Mouse (Mus musculus): ENCODE measurements around the gene Dld. TPM values are rescaled to one million over a fixed set of nuclear protein-coding genes. Genes with fewer than 3 reads are reported as not detected.

Dld gene
- total and polyA plus RNA-seq, 3 experiments: 112 to 229 (median 131) TPM

- peaks cover 0 to 7% of the 10 kb centered on the region in 2 experiments; a peak in 2 of 4 replicates for H3K36me3 ChIP-seq (ENCODE audit: control insufficient read depth in 1 of 2, insufficient read depth in 2 of 2, low read length in 2 of 2)
- H3K27ac ChIP-seq (ENCODE audit: control insufficient read depth, low read depth, low read length): no peak overlapping the region
- no peak overlapping the region for H3K9ac ChIP-seq (ENCODE audit: control insufficient read depth, low read depth, low read length, poor library complexity, severe bottlenecking)
- 0 out of 4 replicates have a peak, but pooled peaks cover 0 to 2% of the 10 kb centered on the region in 2 experiments for H3K4me1 ChIP-seq (ENCODE audit: control insufficient read depth in 1 of 2, insufficient read depth in 2 of 2, low read length in 2 of 2)
- H3K4me3 ChIP-seq (ENCODE audit: control insufficient read depth in 1 of 2, insufficient read depth in 1 of 2, low read depth in 2 of 2, low read length in 2 of 2): no peak overlapping the region
- H3K27me3 ChIP-seq (ENCODE audit: control insufficient read depth in 1 of 2, insufficient read depth in 2 of 2, low read length in 2 of 2): peaks cover 0 to 1% of the 10 kb centered on the region in 2 experiments; a peak in 1 of 4 replicates
- no peak for TF ChIP-seq USF1 (IDR thresholded peaks at IDR 0.05; ENCODE audit: low read depth, low read length)
- TF ChIP-seq GATA1 (IDR thresholded peaks at IDR 0.05; ENCODE audit: low read depth, low read length): no peak
- TF ChIP-seq BHLHE40 (IDR thresholded peaks at IDR 0.05; ENCODE audit: borderline replicate concordance, low read depth, low read length): no peak
- TF ChIP-seq POLR2AphosphoS2 (IDR thresholded peaks at IDR 0.05; ENCODE audit: low read length): no peak
- TF ChIP-seq RAD21 (IDR thresholded peaks at IDR 0.05; ENCODE audit: low read depth, low read length): peak; percentile 13
- TF ChIP-seq POLR2AphosphoS5 (IDR thresholded peaks at IDR 0.05; ENCODE audit: borderline replicate concordance, low read depth, low read length): no peak
- no peak for TF ChIP-seq MAX (IDR thresholded peaks at IDR 0.05; ENCODE audit: low read length)
- TF ChIP-seq POLR2A (IDR thresholded peaks at IDR 0.05; ENCODE audit: control insufficient read depth in 1 of 2, insufficient read depth in 1 of 2, low read depth in 1 of 2, low read length in 2 of 2, poor library complexity in 1 of 2): no peak
- TF ChIP-seq TCF12 (IDR thresholded peaks at IDR 0.05; ENCODE audit: low read depth, low read length): no peak
- no peak for TF ChIP-seq ZKSCAN1 (IDR thresholded peaks at IDR 0.05; ENCODE audit: low read depth, low read length)
- no peak for TF ChIP-seq CHD2 (IDR thresholded peaks at IDR 0.05; ENCODE audit: low read length)
- no peak for TF ChIP-seq HCFC1 (IDR thresholded peaks at IDR 0.05; ENCODE audit: low read depth, low read length)
- no peak for TF ChIP-seq TBP (IDR thresholded peaks at IDR 0.05; ENCODE audit: low read depth, low read length)
- no peak for TF ChIP-seq CHD1 (IDR thresholded peaks at IDR 0.05; ENCODE audit: low read depth, low read length)
- peak; percentile 14 to 46 (median 24); a peak in 4 of 6 replicates for TF ChIP-seq CTCF (IDR thresholded peaks at IDR 0.05 in 2 of 3, conservative IDR thresholded peaks at IDR 0.05 in 1 of 3; ENCODE audit: control insufficient read depth in 1 of 3, insufficient read depth in 1 of 3, low read depth in 2 of 3, low read length in 3 of 3, poor library complexity in 1 of 3, severe bottlenecking in 1 of 3)
- peak; percentile 31; the same call in 1 of the 2 replicates for TF ChIP-seq SMC3 (IDR thresholded peaks at IDR 0.05; ENCODE audit: low read depth, low read length)
- TF ChIP-seq SIN3A (IDR thresholded peaks at IDR 0.05; ENCODE audit: low read length): no peak
- H3K79me2 ChIP-seq (ENCODE audit: control insufficient read depth, insufficient read depth, low read length, poor library complexity): no peaks in the 10 kb centered on the region
- peak; percentile 60 for DNase-seq (ENCODE audit: low read depth, low spot score)
- H3K9me3 ChIP-seq (replicated peaks; ENCODE audit: insufficient read depth, low read length): no peaks in the 10 kb centered on the region
Measured at GRCm38 (mm10) chr12:31376326-31376950, 25.2 kb upstream of the Dld start.

GRCm38 (mm10) chr12:31375283-31375615 is 24.0 kb upstream of the Dld start:
- H3K27me3 ChIP-seq (ENCODE audit: control insufficient read depth in 1 of 2, insufficient read depth in 2 of 2, low read length in 2 of 2): no peaks in the 10 kb centered on the region; a peak in 1 of 4 replicates
- H3K4me1 ChIP-seq (ENCODE audit: control insufficient read depth in 1 of 2, insufficient read depth in 2 of 2, low read length in 2 of 2): 0 out of 4 replicates have a peak, but pooled peaks cover 0 to 2% of the 10 kb centered on the region in 2 experiments
- H3K79me2 ChIP-seq (ENCODE audit: control insufficient read depth, insufficient read depth, low read length, poor library complexity): no peaks in the 10 kb centered on the region

More at GRCm38 (mm10) chr12:31375283-31375615, 24.0 kb upstream of the Dld start:
- H3K9ac ChIP-seq (ENCODE audit: control insufficient read depth, low read depth, low read length, poor library complexity, severe bottlenecking): no peak overlapping the region
- H3K36me3 ChIP-seq (ENCODE audit: control insufficient read depth in 1 of 2, insufficient read depth in 2 of 2, low read length in 2 of 2): peaks cover 0 to 7% of the 10 kb centered on the region in 2 experiments; a peak in 2 of 4 replicates
- no peak for TF ChIP-seq SIN3A (IDR thresholded peaks at IDR 0.05; ENCODE audit: low read length)
- no peak for TF ChIP-seq ZMIZ1 (IDR thresholded peaks at IDR 0.05; ENCODE audit: low read depth, low read length)
- no peak for TF ChIP-seq E2F4 (IDR thresholded peaks at IDR 0.05; ENCODE audit: borderline replicate concordance, low read depth, low read length)
- TF ChIP-seq GABPA (IDR thresholded peaks at IDR 0.05; ENCODE audit: low read depth, low read length): no peak
- no peak for TF ChIP-seq MEF2A (IDR thresholded peaks at IDR 0.05; ENCODE audit: extremely low read depth, insufficient replicate concordance, low read depth, low read length, poor library complexity, severe bottlenecking)
- TF ChIP-seq POLR2AphosphoS5 (IDR thresholded peaks at IDR 0.05; ENCODE audit: borderline replicate concordance, low read depth, low read length): no peak
- no peak for TF ChIP-seq NELFE (IDR thresholded peaks at IDR 0.05; ENCODE audit: low read depth, low read length)
- TF ChIP-seq ZC3H11A (IDR thresholded peaks at IDR 0.05; ENCODE audit: low read depth, low read length): no peak
- TF ChIP-seq MAX (IDR thresholded peaks at IDR 0.05; ENCODE audit: low read length): no peak
- TF ChIP-seq ETS1 (IDR thresholded peaks at IDR 0.05; ENCODE audit: low read depth, low read length): no peak
- TF ChIP-seq BHLHE40 (IDR thresholded peaks at IDR 0.05; ENCODE audit: borderline replicate concordance, low read depth, low read length): no peak
- no peak for TF ChIP-seq NRF1 (IDR thresholded peaks at IDR 0.05; ENCODE audit: insufficient read depth, low read depth, low read length, poor library complexity, severe bottlenecking)
- TF ChIP-seq SMC3 (IDR thresholded peaks at IDR 0.05; ENCODE audit: low read depth, low read length): no peak
- TF ChIP-seq KAT2A (conservative IDR thresholded peaks at IDR 0.05; ENCODE audit: low read depth, low read length): no peak
- no peak for TF ChIP-seq JUND (IDR thresholded peaks at IDR 0.05; ENCODE audit: low read depth, low read length)
- TF ChIP-seq CHD1 (IDR thresholded peaks at IDR 0.05; ENCODE audit: low read depth, low read length): no peak
- no peak for TF ChIP-seq CHD2 (IDR thresholded peaks at IDR 0.05; ENCODE audit: low read length)
- no peak for TF ChIP-seq GATA1 (IDR thresholded peaks at IDR 0.05; ENCODE audit: low read depth, low read length)
- TF ChIP-seq MAZ (IDR thresholded peaks at IDR 0.05; ENCODE audit: low read depth, low read length): no peak
- no peak for TF ChIP-seq POLR2A (IDR thresholded peaks at IDR 0.05; ENCODE audit: control insufficient read depth in 1 of 2, insufficient read depth in 1 of 2, low read depth in 1 of 2, low read length in 2 of 2, poor library complexity in 1 of 2)
- no peak for DNase-seq (ENCODE audit: low read depth, low spot score)
- H3K4me3 ChIP-seq (ENCODE audit: control insufficient read depth in 1 of 2, insufficient read depth in 1 of 2, low read depth in 2 of 2, low read length in 2 of 2): no peak overlapping the region
- no peaks in the 10 kb centered on the region for H3K9me3 ChIP-seq (replicated peaks; ENCODE audit: insufficient read depth, low read length)
- H3K27ac ChIP-seq (ENCODE audit: control insufficient read depth, low read depth, low read length): no peak overlapping the region
